Mouse (Mus musculus): ENCODE data around the gene Cfap221. TPM values are rescaled to one million over a fixed set of nuclear protein-coding genes. Genes with fewer than 3 reads are reported as not detected.

Gene Cfap221
- polyA plus RNA-seq, 1 experiment from 2014 or later, result not detected

DNA sequence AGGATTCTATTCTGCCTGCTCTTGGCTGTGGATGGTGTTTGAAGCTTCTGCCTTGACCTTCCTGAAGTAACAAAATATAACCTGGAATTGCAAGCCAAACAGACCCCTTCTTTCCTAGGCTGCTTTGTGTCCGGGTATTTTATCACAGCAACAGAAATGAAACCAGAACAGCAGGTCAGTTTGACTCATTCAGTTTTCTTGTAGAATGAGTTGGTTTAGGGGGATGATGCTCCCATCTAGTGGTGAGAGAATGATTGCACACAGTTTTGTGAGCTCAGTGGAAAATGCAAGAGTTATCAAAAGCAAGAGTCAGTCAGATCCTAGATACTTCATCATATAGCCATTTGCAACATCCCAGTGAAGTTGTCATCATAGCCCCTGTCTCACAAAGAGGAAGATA is 67.3 kb downstream of the Cfap221 start:
- Histone ChIP-seq H3K27ac (ENCODE audit: low read length) (no peak overlapping the region), H3K4me3 (ENCODE audit: low read length) (no peak overlapping the region), H3K36me3 (ENCODE audit: control insufficient read depth, insufficient read depth, low read length) (no peaks in the 10 kb centered on the region), H3K27me3 (replicated peaks; ENCODE audit: control insufficient read depth, insufficient read depth, low read length) (no peaks in the 10 kb centered on the region), H3K9ac (ENCODE audit: low read depth, low read length) (no peak overlapping the region), H3K9me3 (ENCODE audit: control insufficient read depth, low read length) (no peaks in the 10 kb centered on the region), H3K4me1 (ENCODE audit: control insufficient read depth, insufficient read depth, low read length) (no peaks in the 10 kb centered on the region), H3K4me2 (ENCODE audit: low read depth, low read length) (no peak overlapping the region)
- ATAC-seq, result no peak
- 44% methylated on average over 1 of the region's 1 CpGs for WGBS

- H3K27ac ChIP-seq (ENCODE audit: low read length), result no peak overlapping the region
- WGBS, result 58% methylated on average over 4 of the region's 4 CpGs
- H3K36me3 ChIP-seq (ENCODE audit: control insufficient read depth, insufficient read depth, low read length), result no peaks in the 10 kb centered on the region
- H3K4me1 ChIP-seq (ENCODE audit: control insufficient read depth, insufficient read depth, low read length), result no peaks in the 10 kb centered on the region
- H3K9ac ChIP-seq (ENCODE audit: low read depth, low read length), result no peak overlapping the region
- no peaks in the 10 kb centered on the region for H3K27me3 ChIP-seq (replicated peaks; ENCODE audit: control insufficient read depth, insufficient read depth, low read length)
- no peaks in the 10 kb centered on the region for H3K9me3 ChIP-seq (ENCODE audit: control insufficient read depth, low read length)
- H3K4me2 ChIP-seq (ENCODE audit: low read depth, low read length), result no peak overlapping the region
- no peak for ATAC-seq
- H3K4me3 ChIP-seq (ENCODE audit: low read length), result no peak overlapping the region
Observed at GRCm38 (mm10) chr1:119919299-119919698, 77.7 kb downstream of the Cfap221 start.

DNA sequence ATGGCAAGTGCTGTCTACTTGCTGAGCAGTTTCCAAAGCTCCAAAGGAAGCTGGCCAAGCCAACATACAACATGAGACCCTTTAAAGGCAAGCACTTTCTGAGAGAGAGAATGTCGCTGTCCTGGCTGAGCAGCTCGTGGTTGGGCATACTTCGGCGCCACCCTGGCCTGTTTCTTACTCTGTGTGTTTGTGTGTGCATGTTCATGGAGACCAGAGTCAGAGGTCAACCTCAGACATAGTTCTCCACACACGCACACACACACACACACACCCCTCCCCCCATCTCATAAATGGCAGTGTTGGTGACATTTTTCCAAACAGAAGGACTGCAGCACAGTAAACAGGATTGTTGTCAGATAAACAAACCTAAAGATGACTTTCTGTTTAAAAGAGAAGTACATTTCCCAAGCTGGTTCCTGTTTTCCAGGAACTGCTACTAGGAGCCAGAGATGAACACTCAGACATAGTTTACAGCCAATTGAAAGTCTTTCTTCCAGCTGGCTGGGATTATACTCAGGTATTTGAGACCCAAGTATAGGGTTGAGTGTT is 80.1 kb downstream of the Cfap221 start:
- 71% methylated on average over 5 of the region's 5 CpGs for WGBS
- H3K27me3 ChIP-seq (replicated peaks; ENCODE audit: control insufficient read depth, insufficient read depth, low read length), result no peaks in the 10 kb centered on the region

GRCm38 (mm10) chr1:119912953-119913814 is 83.8 kb downstream of the Cfap221 start, which contains the start of gene Tmem177:
Gene Tmem177, minus strand, starts transcription at chr1:119913208.
- WGBS, result 10% methylated on average over 42 of the region's 42 CpGs
- H3K4me3 ChIP-seq (ENCODE audit: low read length), result peak within 1 kb of the TSS; percentile 58
- H3K9ac ChIP-seq (ENCODE audit: low read depth, low read length), result peak within 1 kb of the TSS; percentile 58
- H3K9me3 ChIP-seq (ENCODE audit: control insufficient read depth, low read length), result no peaks in the 10 kb centered on the region
- no peaks in the 10 kb centered on the region for H3K27me3 ChIP-seq (replicated peaks; ENCODE audit: control insufficient read depth, insufficient read depth, low read length)
- peak within 1 kb of the TSS; percentile 69 for H3K4me2 ChIP-seq (ENCODE audit: low read depth, low read length)
- H3K27ac ChIP-seq (ENCODE audit: low read length), result peak within 1 kb of the TSS; percentile 61
- no peaks in the 10 kb centered on the region for H3K36me3 ChIP-seq (ENCODE audit: control insufficient read depth, insufficient read depth, low read length)
- ATAC-seq, result peak; percentile 98
- H3K4me1 ChIP-seq (ENCODE audit: control insufficient read depth, insufficient read depth, low read length), result no peaks in the 10 kb centered on the region

More for the DNA sequence above, 80.1 kb downstream of the Cfap221 start:
- H3K4me2 ChIP-seq (ENCODE audit: low read depth, low read length), result no peak overlapping the region
- no peak overlapping the region for H3K9ac ChIP-seq (ENCODE audit: low read depth, low read length)
- no peaks in the 10 kb centered on the region for H3K36me3 ChIP-seq (ENCODE audit: control insufficient read depth, insufficient read depth, low read length)
- H3K4me3 ChIP-seq (ENCODE audit: low read length), result no peak overlapping the region
- H3K4me1 ChIP-seq (ENCODE audit: control insufficient read depth, insufficient read depth, low read length), result no peaks in the 10 kb centered on the region
- H3K27ac ChIP-seq (ENCODE audit: low read length), result no peak overlapping the region
- H3K9me3 ChIP-seq (ENCODE audit: control insufficient read depth, low read length), result no peaks in the 10 kb centered on the region
- ATAC-seq, result no peak

DNA sequence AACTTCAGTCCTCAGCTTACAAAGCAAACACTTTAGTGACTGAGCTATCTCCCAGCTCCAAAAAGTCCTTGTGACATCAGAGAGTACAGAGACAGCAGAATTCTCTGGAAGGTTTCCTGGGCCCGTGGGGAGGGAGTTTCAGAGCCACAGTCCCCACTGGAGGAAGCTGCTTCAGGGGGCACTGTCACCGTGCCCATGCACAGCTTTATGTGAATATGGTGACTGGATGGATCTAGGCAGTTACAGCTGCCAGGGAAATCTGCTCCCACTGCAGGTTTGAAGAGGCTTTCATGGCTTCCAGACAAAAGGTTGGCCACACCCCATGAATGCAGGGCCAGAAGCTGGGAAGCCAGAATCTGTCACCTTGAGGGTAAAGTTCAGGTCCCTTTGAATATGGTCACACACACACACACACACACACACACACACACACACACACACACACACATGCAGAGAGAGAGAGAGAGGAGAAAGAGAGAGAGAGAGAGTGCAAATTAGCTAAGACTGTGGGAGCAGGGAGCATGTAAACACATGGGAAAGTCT is 89.8 kb downstream of the Cfap221 start:
- Histone ChIP-seq H3K27me3 (replicated peaks; ENCODE audit: control insufficient read depth, insufficient read depth, low read length) (no peaks in the 10 kb centered on the region), H3K9ac (ENCODE audit: low read depth, low read length) (no peak overlapping the region), H3K36me3 (ENCODE audit: control insufficient read depth, insufficient read depth, low read length) (no peaks in the 10 kb centered on the region), H3K27ac (ENCODE audit: low read length) (no peak overlapping the region), H3K4me3 (ENCODE audit: low read length) (no peak overlapping the region), H3K4me2 (ENCODE audit: low read depth, low read length) (no peak overlapping the region), H3K9me3 (ENCODE audit: control insufficient read depth, low read length) (no peaks in the 10 kb centered on the region), H3K4me1 (ENCODE audit: control insufficient read depth, insufficient read depth, low read length) (no peaks in the 10 kb centered on the region; the same call in 1 of the 2 replicates)
- WGBS, result 61% methylated on average over 2 of the region's 2 CpGs
- ATAC-seq, result no peak

- H3K4me3 ChIP-seq (ENCODE audit: low read length), result no peak overlapping the region
- WGBS, result 60% methylated on average over 6 of the region's 6 CpGs
- H3K27me3 ChIP-seq (replicated peaks; ENCODE audit: control insufficient read depth, insufficient read depth, low read length), result no peaks in the 10 kb centered on the region
- H3K4me2 ChIP-seq (ENCODE audit: low read depth, low read length), result no peak overlapping the region
- no peak for ATAC-seq
- H3K27ac ChIP-seq (ENCODE audit: low read length), result no peak overlapping the region
- H3K9ac ChIP-seq (ENCODE audit: low read depth, low read length), result no peak overlapping the region
- H3K4me1 ChIP-seq (ENCODE audit: control insufficient read depth, insufficient read depth, low read length), result no peaks in the 10 kb centered on the region; the same call in 1 of the 2 replicates
- H3K36me3 ChIP-seq (ENCODE audit: control insufficient read depth, insufficient read depth, low read length), result no peaks in the 10 kb centered on the region
- H3K9me3 ChIP-seq (ENCODE audit: control insufficient read depth, low read length), result no peaks in the 10 kb centered on the region
Observed at GRCm38 (mm10) chr1:119903231-119903620, 93.8 kb downstream of the Cfap221 start.

DNA sequence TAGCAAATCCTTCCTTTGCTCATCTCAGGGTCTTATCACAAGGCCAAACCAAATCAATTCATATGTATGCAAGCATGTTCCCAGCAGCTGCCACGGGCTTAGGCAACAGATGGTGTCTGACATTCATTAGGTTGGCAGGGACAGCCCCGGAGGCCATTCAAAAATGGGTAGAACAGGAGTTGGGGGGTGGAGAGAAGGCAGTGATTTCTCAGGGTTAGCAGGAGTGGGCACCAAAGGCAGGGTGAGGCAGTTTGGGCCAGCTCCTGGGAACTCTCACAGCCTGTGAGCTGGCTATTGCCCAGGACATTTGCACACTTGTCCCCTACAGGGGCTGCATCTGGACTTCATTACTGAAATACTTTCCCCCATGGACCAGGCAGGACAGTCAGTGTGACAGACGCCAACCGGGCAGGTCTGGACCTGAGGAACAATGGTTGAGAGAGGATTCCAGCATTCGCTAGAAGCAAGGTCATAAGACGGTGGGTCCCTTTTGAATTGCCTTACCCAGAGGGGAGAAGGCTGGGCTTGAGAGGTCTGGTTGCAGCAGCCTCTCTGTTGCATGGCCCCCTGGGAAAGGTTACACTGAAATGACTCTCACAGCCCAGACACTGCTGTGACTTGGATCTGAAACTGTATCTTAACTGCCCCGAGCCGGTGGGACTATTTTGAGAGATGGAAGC is 94.3 kb downstream of the Cfap221 start:
- H3K9me3 ChIP-seq (ENCODE audit: control insufficient read depth, low read length), result no peaks in the 10 kb centered on the region
- no peak overlapping the region for H3K9ac ChIP-seq (ENCODE audit: low read depth, low read length)
- H3K4me3 ChIP-seq (ENCODE audit: low read length), result no peak overlapping the region
- WGBS, result 72% methylated on average over 8 of the region's 8 CpGs
- no peaks in the 10 kb centered on the region for H3K36me3 ChIP-seq (ENCODE audit: control insufficient read depth, insufficient read depth, low read length)
- H3K4me2 ChIP-seq (ENCODE audit: low read depth, low read length), result no peak overlapping the region
- no peak overlapping the region for H3K27ac ChIP-seq (ENCODE audit: low read length)
- H3K27me3 ChIP-seq (replicated peaks; ENCODE audit: control insufficient read depth, insufficient read depth, low read length), result no peaks in the 10 kb centered on the region
- H3K4me1 ChIP-seq (ENCODE audit: control insufficient read depth, insufficient read depth, low read length), result no peaks in the 10 kb centered on the region; the same call in 1 of the 2 replicates
- ATAC-seq, result no peak

GRCm38 (mm10) chr1:119899195-119900123 is 97.6 kb downstream of the Cfap221 start:
- no peaks in the 10 kb centered on the region for H3K9me3 ChIP-seq (ENCODE audit: control insufficient read depth, low read length)
- 76% methylated on average over 11 of the region's 11 CpGs for WGBS
- H3K9ac ChIP-seq (ENCODE audit: low read depth, low read length), result no peak overlapping the region
- ATAC-seq, result peak; percentile 39; the same call in 1 of the 2 replicates
- no peak overlapping the region for H3K4me3 ChIP-seq (ENCODE audit: low read length)
- no peaks in the 10 kb centered on the region for H3K4me1 ChIP-seq (ENCODE audit: control insufficient read depth, insufficient read depth, low read length)
- no peaks in the 10 kb centered on the region for H3K27me3 ChIP-seq (replicated peaks; ENCODE audit: control insufficient read depth, insufficient read depth, low read length)
- no peak overlapping the region for H3K4me2 ChIP-seq (ENCODE audit: low read depth, low read length)
- no peaks in the 10 kb centered on the region for H3K36me3 ChIP-seq (ENCODE audit: control insufficient read depth, insufficient read depth, low read length)
- no peak overlapping the region for H3K27ac ChIP-seq (ENCODE audit: low read length)

Data from intestine, embryonic 16.5 days (tissue).